Comparison of ENCODE assay signal across 31 mouse cellular contexts in genomic region chr7:120662079-120662478, GRCm38 (mm10). TPM values are rescaled to one million over a fixed set of nuclear protein-coding genes. Genes with fewer than 3 reads are reported as not detected.
DNase-seq lines count a peak whose midpoint lies in the region; ATAC-seq lines count a peak whose summit lies in the region.
"Had no signal": no experiment of that assay in that cellular context is flagged by ENCODE, and none has a peak within 500 bp of the region (broad histone marks: within the 10 kb centered on the region; RNA-seq: fewer than 3 reads in every experiment).

No protein-coding gene starts in this region.

- H3K9me3 ChIP-seq in midbrain, embryonic 15.5 days: no peaks in the 10 kb centered on the region
- H3K9me3 ChIP-seq: G1E; heart, embryonic 10.5 days; heart, embryonic 15.5 days; hindbrain, embryonic 13.5 days; limb, embryonic 10.5 days; limb, embryonic 15.5 days; stomach, embryonic 15.5 days had no signal

- peak; percentile 75 to 78 for DNase-seq in B cell, adult 2 months
- peak; percentile 37 for DNase-seq in MEL-GATA-1-ER (ENCODE audit: extremely low read depth, low read depth)
- peak; percentile 56 to 59 for DNase-seq in spleen, postnatal 36 days (ENCODE audit: low spot score in 2 of 2)
- no peak for DNase-seq in kidney, postnatal 36 days
- DNase-seq in ovary, adult 18-20 months (ENCODE audit: low spot score): no peak
- DNase-seq: adrenal gland, postnatal 25 days; cerebellum, adult 11-12 months; cerebellum, postnatal 10 days; kidney, adult 9 months; kidney, postnatal 10 days; layer of hippocampus, adult 9-11 months; lung, postnatal 4 days; right cerebral cortex, postnatal 14 days; thymus, postnatal 25 days had no signal

- H3K4me3 ChIP-seq in midbrain, embryonic 15.5 days: no peak overlapping the region
- H3K4me3 ChIP-seq: erythroblast, embryonic 14.5 days; heart, embryonic 10.5 days; heart, embryonic 15.5 days; hindbrain, embryonic 13.5 days; limb, embryonic 10.5 days; limb, embryonic 15.5 days; stomach, embryonic 15.5 days had no signal

- peaks cover 25% of the 10 kb centered on the region for H3K36me3 ChIP-seq in midbrain, embryonic 15.5 days (replicated peaks)

- no peak overlapping the region for H3K4me2 ChIP-seq in midbrain, embryonic 15.5 days
- H3K4me2 ChIP-seq: heart, embryonic 15.5 days; hindbrain, embryonic 13.5 days; limb, embryonic 15.5 days; stomach, embryonic 15.5 days had no signal

- no peaks in the 10 kb centered on the region for H3K27me3 ChIP-seq in midbrain, embryonic 15.5 days (replicated peaks)
- H3K27me3 ChIP-seq: heart, embryonic 15.5 days; hindbrain, embryonic 13.5 days; limb, embryonic 15.5 days; stomach, embryonic 15.5 days had no signal

- no peaks in the 10 kb centered on the region for H3K4me1 ChIP-seq in midbrain, embryonic 15.5 days
- H3K4me1 ChIP-seq: heart, embryonic 10.5 days; heart, embryonic 15.5 days; hindbrain, embryonic 13.5 days; limb, embryonic 15.5 days; stomach, embryonic 15.5 days had no signal

- peak; percentile 27; the same call in 1 of the 2 replicates for ATAC-seq in megakaryocyte progenitor cell, adult 5-6 weeks (replicated peaks; ENCODE audit: poor library complexity)
- ATAC-seq in midbrain, embryonic 15.5 days (replicated peaks): no peak
- ATAC-seq: forebrain, embryonic 16.5 days; intestine, postnatal 0 days; midbrain, embryonic 16.5 days had no signal

- WGBS in midbrain, embryonic 15.5 days: 98% methylated on average over 4 of the region's 4 CpGs

- no peak overlapping the region for H3K27ac ChIP-seq in midbrain, embryonic 15.5 days
- H3K27ac ChIP-seq: heart, embryonic 10.5 days; heart, embryonic 15.5 days; hindbrain, embryonic 13.5 days; limb, embryonic 10.5 days; limb, embryonic 15.5 days; stomach, embryonic 15.5 days had no signal

- H3K9ac ChIP-seq in midbrain, embryonic 15.5 days: no peak overlapping the region
- H3K9ac ChIP-seq: heart, embryonic 15.5 days; hindbrain, embryonic 13.5 days; limb, embryonic 15.5 days; stomach, embryonic 15.5 days had no signal

RNA-seq across cellular contexts. Expression of gene Pdzd9, which starts 8.1 kb away (rescaled TPM):
- total RNA-seq in megakaryocyte progenitor cell, adult 5-6 weeks (2015): 0.10 TPM in 1 of 2 replicates, not detected in the other
- total RNA-seq in megakaryocyte progenitor cell, adult 5-6 weeks (2017): 0.07 and 0.54 TPM in 2 replicates
- 0.34 and 0.54 TPM in 2 replicates for polyA plus RNA-seq in midbrain, embryonic 15.5 days (2015; fragmentation: Nextera tagmentation; extraction: Ambion mirVana)
- total RNA-seq: adrenal gland, postnatal 25 days; gastrocnemius, adult 8-10 months; heart, postnatal 25 days; left cerebral cortex, postnatal 10 days had no signal
- polyA plus RNA-seq: erythroblast, embryonic 14.5 days; G1E; small intestine, adult 2 months had no signal

RNA-seq across cellular contexts. Expression of gene Mosmo, which starts 15.3 kb away (rescaled TPM):
- 20.2 and 20.4 TPM in 2 replicates for total RNA-seq in megakaryocyte progenitor cell, adult 5-6 weeks (2015)
- total RNA-seq in megakaryocyte progenitor cell, adult 5-6 weeks (2017): 16.8 and 17.2 TPM in 2 replicates
- polyA plus RNA-seq in midbrain, embryonic 15.5 days (2015; fragmentation: Nextera tagmentation; extraction: Ambion mirVana): 12.3 and 14.9 TPM in 2 replicates

RNA-seq across cellular contexts. Expression of gene Uqcrc2, which starts 27.1 kb away (rescaled TPM):
- total RNA-seq in megakaryocyte progenitor cell, adult 5-6 weeks (2015): 250 and 261 TPM in 2 replicates
- 165 and 178 TPM in 2 replicates for total RNA-seq in megakaryocyte progenitor cell, adult 5-6 weeks (2017)
- 204 and 212 TPM in 2 replicates for polyA plus RNA-seq in midbrain, embryonic 15.5 days (2015; fragmentation: Nextera tagmentation; extraction: Ambion mirVana)

Comparison
In these comparisons a context has a peak if more than half of its experiments do, and no peak if none do; other contexts are left out.
1. DNase-seq: peak in B cell, adult 2 months (2 of 2), MEL-GATA-1-ER (single experiment) and spleen, postnatal 36 days (2 of 2); none in kidney, postnatal 36 days (0 of 2) and ovary, adult 18-20 months (single experiment).